Mouse (Mus musculus): ENCODE data around the gene Parp12. TPM values are rescaled to one million over a fixed set of nuclear protein-coding genes. Genes with fewer than 3 reads are reported as not detected.

The Parp12 gene
- total RNA-seq, 2 experiments from 2014 or later, result 4.8 to 7.7 TPM

DNA sequence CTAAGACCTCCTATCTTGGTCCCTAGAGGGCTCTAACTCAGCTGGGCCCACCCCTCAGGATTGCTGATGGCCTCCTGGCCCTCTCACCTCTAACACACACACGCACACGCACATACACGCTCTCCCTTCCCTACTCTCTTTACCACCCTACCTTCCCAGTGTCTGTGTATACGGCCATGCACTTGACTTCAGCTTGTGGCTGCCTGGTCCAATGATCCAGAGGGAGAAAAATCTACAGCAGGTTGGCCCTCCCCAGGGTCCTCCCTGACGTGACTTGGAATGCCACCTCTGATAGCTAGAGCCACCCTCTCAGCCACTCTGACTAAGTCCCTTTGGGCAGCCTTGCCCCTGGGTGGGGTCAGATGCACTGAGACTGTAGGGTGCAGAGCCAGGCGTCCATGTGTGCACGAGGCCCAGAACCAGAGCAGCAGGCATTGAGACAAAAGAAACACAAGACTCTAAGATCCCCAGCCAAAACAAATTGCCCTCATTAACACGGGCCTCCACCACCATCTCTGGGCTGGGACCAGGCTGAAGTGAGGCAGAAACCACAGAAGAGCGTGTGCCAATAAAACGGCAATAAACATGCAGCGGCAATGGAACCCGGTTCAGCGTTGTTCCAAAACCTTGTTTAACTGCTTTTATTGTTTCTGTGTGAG is 63.8 kb downstream of the Parp12 start:
- H3K27ac ChIP-seq, result no peak overlapping the region
- no peak for TF ChIP-seq CTCF (conservative IDR thresholded peaks at IDR 0.05)
- DNase-seq (ENCODE audit: low spot score in 2 of 2), result no peak
- no peak overlapping the region for H3K4me3 ChIP-seq

- Histone ChIP-seq H3K4me3 (no peak overlapping the region), H3K27ac (no peak overlapping the region)
- no peak for DNase-seq (ENCODE audit: low spot score in 2 of 2)
- no peak for TF ChIP-seq CTCF (conservative IDR thresholded peaks at IDR 0.05)
These were observed 65.5 kb downstream of the Parp12 start for GRCm38 (mm10) chr6:39052636-39053035.

- H3K4me3 ChIP-seq, result no peak overlapping the region
- no peak for TF ChIP-seq CTCF (conservative IDR thresholded peaks at IDR 0.05)
- H3K27ac ChIP-seq, result no peak overlapping the region
- no peak for DNase-seq (ENCODE audit: low spot score in 2 of 2)
These were observed 66.2 kb downstream of the Parp12 start for GRCm38 (mm10) chr6:39051799-39052556.

DNA sequence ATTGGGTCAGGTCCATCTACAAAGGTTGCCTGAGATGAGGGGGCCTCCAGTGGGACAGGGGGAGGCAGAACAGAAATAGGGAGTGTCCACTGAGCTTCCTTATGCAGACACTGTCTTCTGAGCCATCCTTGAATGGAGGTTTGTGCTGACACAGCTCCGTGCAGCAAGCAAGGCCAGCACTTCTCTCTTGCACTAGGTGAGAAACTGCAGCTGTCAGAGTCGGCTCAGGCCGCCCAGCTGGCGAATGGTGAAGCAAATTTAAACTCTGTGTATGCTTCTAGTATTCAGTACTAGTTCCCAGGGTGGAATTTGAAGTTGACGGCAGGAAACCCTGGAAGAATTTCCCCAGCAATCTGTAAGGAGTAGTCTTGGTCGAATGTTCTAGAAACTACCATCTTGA is 67.3 kb downstream of the Parp12 start:
- Histone ChIP-seq H3K27ac (no peak overlapping the region), H3K4me3 (no peak overlapping the region)
- no peak for TF ChIP-seq CTCF (conservative IDR thresholded peaks at IDR 0.05)
- no peak for DNase-seq (ENCODE audit: low spot score in 2 of 2)

DNA sequence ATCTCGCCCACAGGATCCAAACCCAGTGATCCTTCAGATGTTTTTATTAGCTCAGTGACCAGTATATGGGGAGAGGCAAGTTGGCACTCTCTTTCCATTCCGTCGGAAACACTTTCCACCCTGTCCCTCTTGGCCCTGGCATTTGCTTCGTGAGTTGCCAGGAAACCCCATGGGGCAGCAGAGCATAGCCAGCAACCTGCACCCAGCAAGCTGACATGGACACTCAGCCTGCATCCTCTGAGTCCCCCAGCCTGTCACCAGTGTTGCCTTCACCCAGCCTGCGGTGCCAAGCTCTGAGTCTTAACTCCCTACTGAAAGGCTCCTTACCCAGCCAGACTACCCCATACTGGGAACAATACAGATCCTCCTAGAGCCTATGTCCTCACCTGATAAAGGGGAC is 69.0 kb downstream of the Parp12 start:
- DNase-seq (ENCODE audit: low spot score in 2 of 2), result no peak
- no peak overlapping the region for H3K27ac ChIP-seq
- H3K4me3 ChIP-seq, result no peak overlapping the region
- no peak for TF ChIP-seq CTCF (conservative IDR thresholded peaks at IDR 0.05)

DNA sequence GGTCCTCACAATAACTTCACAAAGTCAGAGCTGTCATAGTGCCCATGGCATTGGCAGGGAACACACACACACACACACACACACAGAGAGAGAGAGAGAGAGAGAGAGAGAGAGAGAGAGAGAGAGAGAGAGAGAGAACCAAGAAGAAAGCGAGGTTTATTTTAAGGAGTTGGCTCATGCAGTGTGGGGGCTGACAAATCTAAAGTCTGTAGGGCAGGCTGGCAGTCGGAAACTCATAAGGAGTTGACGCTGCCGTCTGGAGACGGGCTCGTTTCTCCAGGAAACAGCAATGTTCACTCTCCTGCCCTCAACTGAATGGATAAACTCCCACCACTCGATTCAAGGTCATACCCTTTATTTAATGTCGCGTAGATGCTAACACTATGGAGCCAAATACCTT is 77.7 kb downstream of the Parp12 start:
- DNase-seq (ENCODE audit: low spot score in 2 of 2), result peak in 1 of 2 experiments; percentile 20
- Histone ChIP-seq H3K27ac (no peak overlapping the region), H3K4me3 (no peak overlapping the region)
- no peak for TF ChIP-seq CTCF (conservative IDR thresholded peaks at IDR 0.05)

Other genes starting within 250 kb of the Parp12 start
- 1 to 10 TPM; 2.8 TPM for gene Tbxas1, start 242.9 kb downstream of the Parp12 start, total RNA-seq (2021)
- gene Hipk2, start 242.2 kb downstream of the Parp12 start, total RNA-seq (2021), result 10 to 100 TPM; 55.9 to 59.9 TPM
- 10 to 100 TPM; 47.7 to 54.5 TPM for gene Kdm7a, start 88.4 kb upstream of the Parp12 start, total RNA-seq (2021)